Mouse (Mus musculus) liver, embryonic 14.5 days (tissue): Measurements from ENCODE around the gene Uba2. TPM values are rescaled to one million over a fixed set of nuclear protein-coding genes. Genes with fewer than 3 reads are reported as not detected.

Experiments used
- ATAC-seq: fragments of 200-750 bp; cut with Nextera tagmentation; 2 replicates; pipeline ENCODE4 v1.8.0; 2017; ENCODE audit warnings: moderate number of reproducible peaks, mild to moderate bottlenecking, moderate library complexity; ENCODE audit not compliant: insufficient read depth
- DNase-seq, 3 experiments: peaks; one replicate each; pipeline ENCODE4 v3.0.0-alpha.2; 2012 to 2013; ENCODE audit warnings: low read depth in 3 of 3, low spot score in 3 of 3
- H3K27ac ChIP-seq: fragments of 300-500 bp; sonication (generic); 2 replicates; pipeline ENCODE4 v1.5.1; 2014; ENCODE audit warnings: moderate library complexity, mild to moderate bottlenecking, control low read depth, inconsistent platforms
- H3K27me3 ChIP-seq: fragments of 300-500 bp; sonication (generic); 2 replicates; pipeline ENCODE4 v1.6.1; 2014; ENCODE audit warnings: mild to moderate bottlenecking, low read length, moderate library complexity; ENCODE audit not compliant: control insufficient read depth, insufficient read depth
- H3K36me3 ChIP-seq: fragments of 300-500 bp; sonication (generic); replicated peaks from 2 replicates; pipeline ENCODE4 v1.6.1; 2014; ENCODE audit warnings: low read depth; ENCODE audit not compliant: control insufficient read depth, insufficient read depth
- H3K4me1 ChIP-seq, 2 experiments: fragments of 200-500 bp in 1 of 2; fragments of 300-500 bp in 1 of 2; sonication (generic) in 1 of 2; replicated peaks; 2 replicates each; pipeline ENCODE4 v1.6.1; 2012 to 2014; ENCODE audit warnings: antibody characterized with exemption in 1 of 2, inconsistent platforms in 1 of 2, low read length in 1 of 2; ENCODE audit not compliant: control insufficient read depth in 2 of 2, insufficient read depth in 2 of 2
- H3K4me2 ChIP-seq: fragments of 300-500 bp; sonication (generic); 2 replicates; pipeline ENCODE4 v1.6.1; 2014; ENCODE audit warnings: low read depth, mild to moderate bottlenecking, control low read depth, moderate library complexity
- H3K4me3 ChIP-seq, 2 experiments: fragments of 200-500 bp in 1 of 2; fragments of 300-500 bp in 1 of 2; sonication (generic) in 1 of 2; 2 replicates each; pipeline ENCODE4 v1.5.1; 2012 to 2014; ENCODE audit warnings: low read depth in 2 of 2, low read length in 2 of 2, mild to moderate bottlenecking in 2 of 2, control low read depth in 1 of 2, inconsistent platforms in 1 of 2, moderate library complexity in 1 of 2; ENCODE audit not compliant: insufficient read depth in 1 of 2
- H3K9ac ChIP-seq: fragments of 300-500 bp; sonication (generic); replicated peaks from 2 replicates; pipeline ENCODE4 v1.6.1; 2014; ENCODE audit warnings: mild to moderate bottlenecking, control low read depth, moderate library complexity
- H3K9me3 ChIP-seq: fragments of 300-500 bp; sonication (generic); 2 replicates; pipeline ENCODE4 v1.6.1; 2016; ENCODE audit warnings: low read length, mixed read lengths; ENCODE audit not compliant: control insufficient read depth
- CTCF ChIP-seq: IDR thresholded peaks from 2 replicates; pipeline ENCODE4 v1.5.1; 2016; ENCODE audit warnings: antibody characterized with exemption, low read depth, control low read depth
- EP300 ChIP-seq: IDR thresholded peaks from 2 replicates; pipeline ENCODE4 v1.6.1; 2016; ENCODE audit warnings: antibody characterized with exemption, low read depth
- WGBS: fragments of 180-500 bp; shearing (Covaris S2); extraction: QIAGEN DNeasy Blood & Tissue Kit; methylation state at CpG from one replicate; pipeline ENCODE4 v1.1.7; 2014; ENCODE audit not compliant: insufficient replicate concordance; 5-methylcytosine and 5-hydroxymethylcytosine counted together
- polyA plus RNA-seq, 2 experiments: library from polyadenylated mRNA; depleted of rRNA in 1 of 2; stranded (reverse) in 1 of 2; unstranded in 1 of 2; fragments of >200 nt; fragmentation: Nextera tagmentation in 1 of 2; extraction: Ambion mirVana in 1 of 2; gene quantifications; 2 replicates each; pipeline versions ENCODE4 v1.2.1 to v1.2.3; 2012 to 2014

Gene Uba2
- polyA plus RNA-seq, 2 experiments: 62.1 to 83.0 TPM

DNA sequence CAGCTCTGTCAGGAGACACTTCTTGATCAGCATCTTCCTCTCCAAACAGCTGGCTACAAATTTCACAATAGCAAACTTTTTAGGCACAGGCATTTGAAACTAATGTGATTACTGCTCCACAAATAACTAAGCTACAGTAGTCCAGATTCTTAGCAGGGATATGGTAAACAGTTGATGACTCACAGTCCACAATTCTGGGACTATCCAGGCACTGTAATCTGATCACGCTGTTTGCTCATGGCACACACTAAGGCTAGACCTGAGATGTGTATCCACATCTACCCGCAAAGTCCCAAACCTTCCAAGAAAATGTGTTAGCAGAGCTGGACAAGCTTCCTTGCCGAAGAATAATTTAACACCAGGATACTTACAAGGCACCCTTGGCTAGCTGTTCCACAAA, 11.4 kb downstream of the Uba2 start:
- TF ChIP-seq EP300: no peak
- TF ChIP-seq CTCF: no peak
- ATAC-seq (no peak), DNase-seq (no peak)
- H3K27ac ChIP-seq: no peak overlapping the region
- H3K4me1 ChIP-seq: no peaks in the 10 kb centered on the region
- H3K9me3 ChIP-seq: no peaks in the 10 kb centered on the region
- H3K4me2 ChIP-seq: no peak overlapping the region
- H3K4me3 ChIP-seq: no peak overlapping the region
- no peaks in the 10 kb centered on the region for H3K27me3 ChIP-seq
- no peak overlapping the region; the same call in 1 of the 2 replicates for H3K9ac ChIP-seq
- WGBS: 92% methylated on average over 3 of the region's 3 CpGs
- peaks cover 92% of the 10 kb centered on the region for H3K36me3 ChIP-seq

DNA sequence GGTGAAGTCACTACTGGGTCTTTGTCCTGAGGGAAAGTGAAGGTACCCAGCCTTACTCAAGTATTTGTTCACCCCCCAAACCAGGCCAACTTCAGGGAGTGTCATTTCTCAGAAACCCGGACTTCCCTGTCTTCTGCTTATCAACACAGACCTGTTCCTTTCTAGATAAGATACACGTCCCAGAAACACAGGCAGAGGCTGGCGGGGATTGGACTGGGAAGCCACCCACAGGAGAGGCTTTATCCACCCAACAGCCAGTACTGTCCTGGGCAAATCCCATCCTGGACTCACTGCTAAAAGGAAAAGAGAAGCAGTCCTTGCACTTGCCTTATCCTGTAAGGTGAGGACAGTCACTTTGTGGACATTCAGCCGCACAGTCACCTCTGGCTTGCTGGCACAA, 22.2 kb downstream of the Uba2 start:
- Histone ChIP-seq H3K4me1 (peaks cover 8 to 17% of the 10 kb centered on the region in 2 experiments), H3K27me3 (no peaks in the 10 kb centered on the region), H3K4me2 (peak overlapping the region; percentile 48), H3K9me3 (no peaks in the 10 kb centered on the region; the same call in 1 of the 2 replicates), H3K9ac (peak overlapping the region; percentile 32), H3K4me3 (no peak overlapping the region; a peak in 1 of 4 replicates), H3K27ac (peak overlapping the region; percentile 31), H3K36me3 (peaks cover 93% of the 10 kb centered on the region)
- WGBS: 27% methylated on average over 4 of the region's 4 CpGs
- TF ChIP-seq CTCF: no peak
- TF ChIP-seq EP300: peak; percentile 68
- DNase-seq: peak; percentile 42 to 67 (median 49)
- peak; percentile 88 for ATAC-seq

DNA sequence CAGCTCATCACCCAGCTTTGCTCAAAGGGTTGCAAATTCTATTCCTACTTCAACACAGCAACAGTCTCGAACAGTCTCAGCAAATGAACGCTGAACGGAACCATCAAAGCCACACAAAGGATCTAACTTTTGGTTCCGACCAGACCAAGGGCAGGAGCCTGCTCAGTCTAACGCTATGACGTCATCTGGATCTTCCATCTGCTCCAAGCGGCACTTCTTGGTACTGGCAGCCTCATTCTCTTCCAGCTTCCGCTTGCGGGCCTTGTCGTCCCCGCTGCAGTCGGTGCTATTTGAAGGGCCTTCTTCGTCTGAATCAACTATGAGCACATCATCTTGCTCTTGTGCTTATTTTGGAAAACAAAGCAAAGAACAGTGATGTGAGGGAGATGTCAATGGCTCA, 28.3 kb downstream of the Uba2 start:
- no peaks in the 10 kb centered on the region for H3K27me3 ChIP-seq
- no peak for ATAC-seq
- DNase-seq: no peak
- no peak overlapping the region for H3K9ac ChIP-seq
- H3K9me3 ChIP-seq: no peaks in the 10 kb centered on the region
- no peak overlapping the region for H3K4me3 ChIP-seq
- no peaks in the 10 kb centered on the region for H3K4me1 ChIP-seq
- H3K4me2 ChIP-seq: no peak overlapping the region
- TF ChIP-seq EP300: no peak
- TF ChIP-seq CTCF: no peak
- WGBS: 93% methylated on average over 13 of the region's 13 CpGs
- H3K27ac ChIP-seq: no peak overlapping the region
- H3K36me3 ChIP-seq: peaks cover 59% of the 10 kb centered on the region

DNA sequence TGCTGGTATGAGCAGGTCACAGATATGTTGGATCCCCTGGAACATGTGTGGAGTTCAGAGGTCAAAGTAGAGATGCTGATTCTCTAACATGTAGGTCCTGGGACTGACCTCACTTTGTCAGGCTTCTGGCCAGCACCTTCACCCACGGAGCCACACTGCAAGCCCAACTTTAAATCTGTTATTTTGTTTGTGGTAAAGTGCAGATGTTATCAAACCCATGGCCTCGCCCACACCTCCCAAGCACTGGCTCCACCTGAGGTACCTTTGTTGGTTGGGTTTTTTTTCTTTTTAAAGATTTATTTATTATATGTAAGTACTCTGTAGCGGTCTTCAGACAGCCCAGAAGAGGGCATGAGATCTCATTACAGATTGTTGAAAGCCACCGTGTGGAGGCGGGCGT, 29.9 kb downstream of the Uba2 start:
- H3K4me3 ChIP-seq: no peak overlapping the region
- DNase-seq: no peak
- H3K4me2 ChIP-seq: no peak overlapping the region
- H3K9me3 ChIP-seq: no peaks in the 10 kb centered on the region
- no peak for ATAC-seq
- H3K9ac ChIP-seq: no peak overlapping the region
- no peak overlapping the region for H3K27ac ChIP-seq
- peaks cover 44% of the 10 kb centered on the region for H3K36me3 ChIP-seq
- no peak for TF ChIP-seq CTCF
- no peak for TF ChIP-seq EP300
- WGBS: 73% methylated on average over 6 of the region's 6 CpGs
- H3K4me1 ChIP-seq: no peaks in the 10 kb centered on the region
- H3K27me3 ChIP-seq: peaks cover 2% of the 10 kb centered on the region

DNA sequence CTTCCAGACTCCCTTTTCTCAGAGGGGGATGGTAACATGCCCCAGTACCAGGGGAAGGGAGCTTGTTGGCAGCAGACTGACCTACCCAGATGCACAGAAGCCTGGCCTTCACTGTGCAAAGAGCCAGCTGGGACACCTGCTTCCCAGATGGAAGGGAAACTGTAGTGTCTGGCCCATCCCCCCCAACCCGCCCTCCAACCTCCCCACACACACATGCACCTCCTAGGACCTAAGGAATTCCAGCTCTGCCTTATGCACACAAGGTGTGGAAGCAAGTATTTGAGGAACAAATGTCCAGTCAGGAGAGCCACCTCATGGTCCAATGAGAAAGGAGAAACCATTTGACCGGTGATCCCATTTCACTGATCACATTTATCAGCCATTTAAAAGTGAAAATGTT, 35.1 kb downstream of the Uba2 start:
- no peak overlapping the region for H3K4me3 ChIP-seq
- H3K4me2 ChIP-seq: no peak overlapping the region
- H3K36me3 ChIP-seq: no peaks in the 10 kb centered on the region
- H3K4me1 ChIP-seq: no peaks in the 10 kb centered on the region; a peak in 1 of 4 replicates
- peaks cover 39% of the 10 kb centered on the region for H3K27me3 ChIP-seq
- 66% methylated on average over 2 of the region's 2 CpGs for WGBS
- H3K9ac ChIP-seq: no peak overlapping the region
- DNase-seq (no peak), ATAC-seq (no peak)
- no peak overlapping the region for H3K27ac ChIP-seq
- H3K9me3 ChIP-seq: no peaks in the 10 kb centered on the region
- no peak for TF ChIP-seq CTCF
- no peak for TF ChIP-seq EP300
